Mouse (Mus musculus) ES-Bruce4 (cell line): ENCODE data around the gene Krtap10-10. TPM values are rescaled to one million over a fixed set of nuclear protein-coding genes. Genes with fewer than 3 reads are reported as not detected.

Experiments
- H3K27ac ChIP-seq: 2 replicates; pipeline ENCODE4 v1.5.1; 2012; ENCODE audit warnings: low read length, inconsistent platforms; ENCODE audit not compliant: insufficient read depth
- H3K27me3 ChIP-seq: 2 replicates; pipeline ENCODE4 v1.6.1; 2012; ENCODE audit warnings: mild to moderate bottlenecking, low read length, inconsistent platforms; ENCODE audit not compliant: control insufficient read depth, poor library complexity, insufficient read depth, severe bottlenecking
- H3K36me3 ChIP-seq: 2 replicates; pipeline ENCODE4 v1.6.1; 2012; ENCODE audit warnings: inconsistent platforms, mild to moderate bottlenecking, low read length, moderate library complexity; ENCODE audit not compliant: control insufficient read depth, poor library complexity, insufficient read depth, severe bottlenecking
- H3K4me1 ChIP-seq: one replicate; pipeline ENCODE4 v1.8.1; 2011; ENCODE audit warnings: low read length; ENCODE audit not compliant: control insufficient read depth, insufficient read depth
- H3K4me3 ChIP-seq: 2 replicates; pipeline ENCODE4 v1.5.1; 2011; ENCODE audit warnings: low read depth, mild to moderate bottlenecking, low read length
- H3K9ac ChIP-seq: 2 replicates; pipeline ENCODE4 v1.6.1; 2012; ENCODE audit warnings: low read depth, mild to moderate bottlenecking, inconsistent platforms; ENCODE audit not compliant: poor library complexity, severe bottlenecking
- H3K9me3 ChIP-seq: replicated peaks from 2 replicates; pipeline ENCODE4 v1.6.1; 2012; ENCODE audit warnings: mild to moderate bottlenecking, low read length, inconsistent platforms; ENCODE audit not compliant: control insufficient read depth, poor library complexity, insufficient read depth, severe bottlenecking
- CTCF ChIP-seq: IDR thresholded peaks from one replicate; pipeline ENCODE4 v1.8.1; 2011; ENCODE audit warnings: low read depth, low read length
- EP300 ChIP-seq: IDR thresholded peaks from 2 replicates; pipeline ENCODE4 v1.6.1; 2011; ENCODE audit warnings: low read depth, low read length; ENCODE audit not compliant: insufficient read depth
- POLR2A ChIP-seq: IDR thresholded peaks from one replicate; pipeline ENCODE4 v1.8.1; 2011; ENCODE audit warnings: low read length; ENCODE audit not compliant: insufficient read depth
- polyA plus RNA-seq: library from polyadenylated mRNA; stranded (reverse); fragments of >200 nt; gene quantifications from 2 replicates; pipeline ENCODE4 v1.2.4, GENCODE M21; 2011; ENCODE audit warnings: low read depth; ENCODE audit not compliant: missing spikeins, insufficient read depth, insufficient read length

Krtap10-10 gene
- polyA plus RNA-seq, 1 experiment, result not detected

DNA sequence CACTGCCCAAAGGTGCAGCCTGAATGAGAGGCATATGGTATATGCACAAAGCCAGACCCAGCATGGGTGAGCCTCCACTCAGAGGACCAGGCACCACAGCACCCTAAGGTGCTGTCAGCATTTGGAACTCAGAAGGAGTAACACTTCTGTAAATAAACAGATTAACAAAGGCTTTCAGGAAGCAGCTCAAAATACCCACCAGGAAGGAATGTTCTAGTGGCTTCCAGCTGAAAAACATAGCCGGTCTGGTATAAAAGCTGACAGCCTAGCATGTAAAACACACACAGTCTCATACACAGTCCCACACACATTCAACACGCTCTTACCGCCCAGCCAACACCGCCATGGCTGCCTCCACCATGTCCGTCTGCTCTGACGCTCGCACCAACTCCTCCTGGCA lies 25.9 kb downstream of the Krtap10-10 start, which contains the start of gene Gm3285:
TSS of gene Gm3285 (plus strand) at position 301 of the 400 bp plus-strand sequence.
- Histone ChIP-seq H3K27ac (no peak within 1 kb of the TSS), H3K9me3 (no peaks in the 10 kb centered on the region), H3K4me3 (no peak within 1 kb of the TSS), H3K27me3 (no peaks in the 10 kb centered on the region), H3K9ac (no peak within 1 kb of the TSS), H3K36me3 (no peaks in the 10 kb centered on the region), H3K4me1 (no peaks in the 10 kb centered on the region)
- TF ChIP-seq POLR2A (no peak), CTCF (no peak), EP300 (no peak)

DNA sequence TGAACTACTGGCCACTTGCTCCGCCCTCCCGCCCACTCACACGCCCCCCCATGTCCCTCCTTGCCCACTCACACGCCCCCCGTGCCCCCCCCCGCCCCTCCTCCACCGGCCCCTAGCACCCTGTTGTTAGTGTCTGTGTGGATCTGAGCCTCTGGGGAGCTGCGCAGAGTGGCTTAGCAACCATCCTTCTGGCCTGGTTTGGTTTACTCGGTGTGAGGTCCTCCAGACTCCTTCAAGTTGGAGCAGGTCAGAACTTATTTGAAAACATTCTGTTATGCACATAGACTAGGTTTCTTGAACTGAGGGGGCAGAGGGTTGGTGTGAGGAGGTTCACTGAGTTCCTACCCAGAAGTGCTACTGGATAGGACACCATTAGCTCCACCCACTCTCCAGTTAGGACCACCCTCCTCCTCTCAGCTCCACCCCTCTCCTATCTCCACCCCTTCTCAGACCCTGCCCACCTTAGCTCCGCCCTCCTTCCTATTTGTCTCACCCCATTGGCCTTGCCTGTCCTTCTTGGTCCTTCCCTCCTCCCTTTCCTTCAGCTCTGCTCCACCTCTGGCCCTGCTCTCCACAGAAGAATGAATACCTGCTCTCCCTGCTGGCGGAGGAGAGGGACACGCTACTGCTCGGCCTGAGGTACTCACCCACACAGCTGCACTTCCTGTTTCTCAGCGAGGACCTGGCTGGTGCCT lies 28.5 kb downstream of the Krtap10-10 start:
- TF ChIP-seq CTCF (no peak), POLR2A (no peak), EP300 (no peak)
- peak overlapping the region; percentile 21; the same call in 1 of the 2 replicates for H3K9ac ChIP-seq
- no peaks in the 10 kb centered on the region for H3K4me1 ChIP-seq
- H3K27me3 ChIP-seq, result no peaks in the 10 kb centered on the region
- H3K9me3 ChIP-seq, result no peaks in the 10 kb centered on the region
- H3K36me3 ChIP-seq, result no peaks in the 10 kb centered on the region
- no peak overlapping the region for H3K27ac ChIP-seq
- peak overlapping the region; percentile 69 for H3K4me3 ChIP-seq

DNA sequence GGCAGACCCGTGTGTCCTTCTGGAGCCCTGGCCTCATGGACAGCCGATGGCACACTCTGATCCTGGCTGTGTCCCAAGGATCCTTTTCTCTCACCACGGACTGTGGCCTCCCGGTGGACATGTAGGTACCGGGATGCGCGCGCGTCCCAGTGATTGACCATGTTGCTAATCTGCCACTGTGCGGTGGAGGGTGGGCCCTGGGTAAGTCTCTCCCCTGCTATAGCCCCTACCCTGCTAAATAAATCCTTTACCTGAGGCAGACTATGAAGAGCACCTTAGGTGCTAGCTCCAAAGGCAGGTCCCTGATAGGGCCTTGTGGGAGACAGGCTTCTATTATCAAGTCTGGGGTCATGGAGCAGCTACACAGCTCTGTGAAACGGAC lies 29.0 kb downstream of the Krtap10-10 start:
- Histone ChIP-seq H3K27ac (no peak overlapping the region), H3K27me3 (no peaks in the 10 kb centered on the region), H3K36me3 (no peaks in the 10 kb centered on the region), H3K9me3 (no peaks in the 10 kb centered on the region), H3K9ac (peak overlapping the region; percentile 21; the same call in 1 of the 2 replicates), H3K4me3 (peak overlapping the region; percentile 69), H3K4me1 (no peaks in the 10 kb centered on the region)
- TF ChIP-seq EP300 (no peak), CTCF (no peak), POLR2A (no peak)

DNA sequence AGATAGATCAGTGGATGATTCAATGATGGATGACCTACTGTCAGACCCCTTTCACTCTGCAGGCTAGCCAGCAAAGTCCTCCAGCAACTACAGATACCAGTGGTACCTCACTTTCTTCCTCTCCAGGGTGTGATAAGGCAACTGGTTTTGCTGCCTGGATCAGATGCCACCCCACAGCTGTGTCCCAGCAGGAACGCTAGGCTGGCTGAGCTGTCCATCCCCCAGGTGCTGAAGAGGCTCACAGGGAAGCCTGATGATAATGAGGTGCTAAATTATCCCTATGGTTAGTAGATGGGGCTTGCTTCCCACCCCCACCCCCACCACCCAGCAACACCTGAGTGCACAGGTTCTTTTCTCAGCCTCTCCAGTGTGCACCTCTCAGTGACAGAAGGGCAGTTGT lies 31.8 kb downstream of the Krtap10-10 start:
- Histone ChIP-seq H3K27ac (no peak overlapping the region), H3K4me1 (no peaks in the 10 kb centered on the region), H3K36me3 (no peaks in the 10 kb centered on the region), H3K27me3 (no peaks in the 10 kb centered on the region), H3K9ac (no peak overlapping the region), H3K4me3 (no peak overlapping the region), H3K9me3 (no peaks in the 10 kb centered on the region)
- TF ChIP-seq EP300 (no peak), CTCF (no peak), POLR2A (no peak)

DNA sequence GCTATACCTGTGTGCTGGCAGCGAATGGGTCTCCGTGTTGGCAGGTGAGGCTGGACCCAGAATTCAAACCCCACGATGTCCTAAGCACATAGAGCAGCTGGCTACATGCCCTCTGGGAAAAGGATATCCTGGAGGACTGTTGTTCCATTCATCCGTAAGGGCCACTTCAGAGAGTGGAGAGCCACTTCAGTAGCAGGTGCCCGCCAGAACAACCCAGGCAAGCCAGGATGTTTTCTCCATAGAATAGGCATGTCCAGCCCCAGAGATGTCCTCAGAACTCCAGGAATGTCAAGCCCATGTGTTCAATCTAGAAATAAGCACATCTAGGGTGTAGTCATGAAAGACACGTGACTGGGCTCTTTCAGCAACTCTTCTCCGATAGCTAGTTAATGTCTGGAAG lies 33.9 kb downstream of the Krtap10-10 start:
- Histone ChIP-seq H3K9ac (no peak overlapping the region), H3K36me3 (no peaks in the 10 kb centered on the region), H3K9me3 (no peaks in the 10 kb centered on the region), H3K27me3 (no peaks in the 10 kb centered on the region), H3K4me1 (no peaks in the 10 kb centered on the region), H3K27ac (no peak overlapping the region), H3K4me3 (no peak overlapping the region)
- TF ChIP-seq POLR2A (no peak), CTCF (no peak), EP300 (no peak)

DNA sequence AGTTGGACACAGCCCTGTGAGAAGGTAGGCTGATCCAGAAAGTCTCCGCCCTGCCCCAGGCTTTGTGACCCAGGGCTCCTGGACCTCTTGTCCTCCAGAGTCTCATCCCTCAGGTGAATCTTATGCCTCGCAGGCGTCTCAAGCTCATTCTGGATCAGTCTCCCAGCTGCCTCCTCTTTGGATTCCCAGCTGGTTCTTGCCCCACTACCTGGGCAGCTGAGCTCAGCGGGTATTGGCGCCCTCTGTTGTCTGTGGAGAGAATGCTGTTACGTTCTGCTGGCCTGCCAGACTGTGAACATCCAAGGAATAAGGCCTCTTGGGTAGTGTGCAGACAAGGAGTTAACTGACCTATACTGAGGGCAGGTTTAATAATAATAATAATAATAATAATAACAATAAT lies 43.2 kb downstream of the Krtap10-10 start:
- TF ChIP-seq CTCF (peak; percentile 70), EP300 (no peak), POLR2A (no peak)

More for the DNA sequence above, 43.2 kb downstream of the Krtap10-10 start:
- H3K9me3 ChIP-seq, result no peaks in the 10 kb centered on the region
- H3K4me1 ChIP-seq, result no peaks in the 10 kb centered on the region
- H3K9ac ChIP-seq, result no peak overlapping the region
- H3K27me3 ChIP-seq, result no peaks in the 10 kb centered on the region
- no peaks in the 10 kb centered on the region for H3K36me3 ChIP-seq
- H3K27ac ChIP-seq, result no peak overlapping the region
- H3K4me3 ChIP-seq, result no peak overlapping the region
